Mouse (Mus musculus): Measurements from ENCODE around the gene Cops2.

- TF ChIP-seq TAL1 (IDR thresholded peaks at IDR 0.05; ENCODE audit: low read length) (no peak), GATA1 (IDR thresholded peaks at IDR 0.05; ENCODE audit: low read length) (no peak)
Observed at GRCm38 (mm10) chr2:125896355-125896754, 37.4 kb upstream of the Cops2 start.
